Mouse (Mus musculus): ENCODE results near the gene Reck.

The Reck gene

GRCm38 (mm10) chr4:43969373-43969772 is 94.0 kb downstream of the Reck start:
- in situ Hi-C loops (cut with MboI), result no loop called here

GRCm38 (mm10) chr4:43970393-43971330 is 95.3 kb downstream of the Reck start:
- in situ Hi-C loops (cut with MboI), result no loop called here

- in situ Hi-C loops (cut with MboI), result no loop called here
Observed at GRCm38 (mm10) chr4:43971541-43972136, 96.3 kb downstream of the Reck start.

GRCm38 (mm10) chr4:43972137-43972591 is 96.8 kb downstream of the Reck start:
- in situ Hi-C loops (cut with MboI), result no loop called here

GRCm38 (mm10) chr4:43973526-43973981 is 98.2 kb downstream of the Reck start:
- in situ Hi-C loops (cut with MboI), result no loop called here

- in situ Hi-C loops (cut with MboI), result no loop called here
Observed at GRCm38 (mm10) chr4:43974914-43975616, 99.7 kb downstream of the Reck start.

GRCm38 (mm10) chr4:43976223-43976740 is 101.0 kb downstream of the Reck start:
- in situ Hi-C loops (cut with MboI), result no loop called here

- in situ Hi-C loops (cut with MboI), result no loop called here
Observed at GRCm38 (mm10) chr4:43978521-43979443, 103.5 kb downstream of the Reck start.

GRCm38 (mm10) chr4:43979746-43980145 is 104.4 kb downstream of the Reck start:
- in situ Hi-C loops (cut with MboI), result loop anchor here (5.0 kb wide), 1 partner anchor 57 kb away; no protein-coding TSS in a partner anchor

- in situ Hi-C loops (cut with MboI), result loop anchor here (5.0 kb wide), 1 partner anchor 58 kb away; no protein-coding TSS in a partner anchor
Observed at GRCm38 (mm10) chr4:43980236-43980635, 104.9 kb downstream of the Reck start.

GRCm38 (mm10) chr4:43980846-43981245 is 105.5 kb downstream of the Reck start:
- in situ Hi-C loops (cut with MboI), result loop anchor here (5.0 kb wide), 1 partner anchor 59 kb away; no protein-coding TSS in a partner anchor

- in situ Hi-C loops (cut with MboI), result loop anchor here (5.0 kb wide), 1 partner anchor 59 kb away; no protein-coding TSS in a partner anchor
Observed at GRCm38 (mm10) chr4:43981251-43981650, 105.9 kb downstream of the Reck start.

GRCm38 (mm10) chr4:43982053-43982732 is 106.9 kb downstream of the Reck start:
- in situ Hi-C loops (cut with MboI), result loop anchor here (5.0 kb wide), 1 partner anchor 60 kb away; no protein-coding TSS in a partner anchor

- in situ Hi-C loops (cut with MboI), result loop anchor here (5.0 kb wide), 1 partner anchor 61 kb away; no protein-coding TSS in a partner anchor
Observed at GRCm38 (mm10) chr4:43983181-43983580, 107.9 kb downstream of the Reck start, which contains the start of gene Ccin. TSS of gene Ccin (plus strand) at chr4:43983483.

GRCm38 (mm10) chr4:43983756-43984155 is 108.4 kb downstream of the Reck start:
- in situ Hi-C loops (cut with MboI), result loop anchor here (5.0 kb wide), 1 partner anchor 61 kb away; no protein-coding TSS in a partner anchor

- in situ Hi-C loops (cut with MboI), result loop anchor here (5.0 kb wide), 1 partner anchor 62 kb away; no protein-coding TSS in a partner anchor
Observed at GRCm38 (mm10) chr4:43984326-43984725, 109.0 kb downstream of the Reck start.

- in situ Hi-C loops (cut with MboI), result no loop called here
Observed at GRCm38 (mm10) chr4:43988976-43989375, 113.6 kb downstream of the Reck start.

- in situ Hi-C loops (cut with MboI), result no loop called here
Observed at GRCm38 (mm10) chr4:43993072-43993471, 117.7 kb downstream of the Reck start.

- in situ Hi-C loops (cut with MboI), result no loop called here
Observed at GRCm38 (mm10) chr4:43994342-43994741, 119.0 kb downstream of the Reck start.
